Mouse (Mus musculus) midbrain, embryonic 11.5 days (tissue): ENCODE results near the gene B3galt4. TPM values are rescaled to one million over a fixed set of nuclear protein-coding genes. Genes with fewer than 3 reads are reported as not detected.

Source experiments
- ATAC-seq: fragments of 200-750 bp; cut with Nextera tagmentation; 2 replicates; pipeline ENCODE4 v1.8.0; 2017; ENCODE audit warnings: moderate TSS enrichment, moderate library complexity; ENCODE audit not compliant: low FRiP score
- DNase-seq: peaks from one replicate; pipeline ENCODE4 v3.0.0; 2015; ENCODE audit warnings: low spot score; ENCODE audit errors: missing footprints
- H3K27ac ChIP-seq: fragments of 300-500 bp; sonication (generic); 2 replicates; pipeline ENCODE4 v1.5.1; 2014; ENCODE audit warnings: low read depth, low read length
- H3K27me3 ChIP-seq: fragments of 300-500 bp; sonication (generic); 2 replicates; pipeline ENCODE4 v1.6.1; 2014; ENCODE audit warnings: mild to moderate bottlenecking, low read length, moderate library complexity, mixed read lengths; ENCODE audit not compliant: control insufficient read depth, insufficient read depth
- H3K36me3 ChIP-seq: fragments of 300-500 bp; sonication (generic); 2 replicates; pipeline ENCODE4 v1.6.1; 2014; ENCODE audit warnings: mild to moderate bottlenecking, low read length, moderate library complexity, mixed read lengths; ENCODE audit not compliant: control insufficient read depth, insufficient read depth
- H3K4me1 ChIP-seq: fragments of 300-500 bp; sonication (generic); 2 replicates; pipeline ENCODE4 v1.6.1; 2014; ENCODE audit warnings: low read length; ENCODE audit not compliant: control insufficient read depth, insufficient read depth
- H3K4me2 ChIP-seq: fragments of 300-500 bp; sonication (generic); 2 replicates; pipeline ENCODE4 v1.6.1; 2014; ENCODE audit warnings: mild to moderate bottlenecking, moderate library complexity
- H3K4me3 ChIP-seq: fragments of 300-500 bp; sonication (generic); 2 replicates; pipeline ENCODE4 v1.5.1; 2014; ENCODE audit warnings: low read depth, low read length
- H3K9ac ChIP-seq: fragments of 300-500 bp; sonication (generic); 2 replicates; pipeline ENCODE4 v1.6.1; 2014; ENCODE audit warnings: low read length
- H3K9me3 ChIP-seq: fragments of 300-500 bp; sonication (generic); 2 replicates; pipeline ENCODE4 v1.6.1; 2016; ENCODE audit warnings: low read length; ENCODE audit not compliant: control insufficient read depth
- WGBS: fragments of 180-500 bp; shearing (Covaris S2); extraction: QIAGEN DNeasy Blood & Tissue Kit; methylation state at CpG from one replicate; pipeline ENCODE4 v1.1.7; 2014; 5-methylcytosine and 5-hydroxymethylcytosine counted together
- polyA plus RNA-seq: library from polyadenylated mRNA; unstranded; fragments of >200 nt; fragmentation: Nextera tagmentation; extraction: Ambion mirVana; gene quantifications from 2 replicates; pipeline ENCODE4 v1.2.1, GENCODE M21; 2014

Gene B3galt4
- polyA plus RNA-seq, 1 experiment from 2014 or later: 4.2 TPM

DNA sequence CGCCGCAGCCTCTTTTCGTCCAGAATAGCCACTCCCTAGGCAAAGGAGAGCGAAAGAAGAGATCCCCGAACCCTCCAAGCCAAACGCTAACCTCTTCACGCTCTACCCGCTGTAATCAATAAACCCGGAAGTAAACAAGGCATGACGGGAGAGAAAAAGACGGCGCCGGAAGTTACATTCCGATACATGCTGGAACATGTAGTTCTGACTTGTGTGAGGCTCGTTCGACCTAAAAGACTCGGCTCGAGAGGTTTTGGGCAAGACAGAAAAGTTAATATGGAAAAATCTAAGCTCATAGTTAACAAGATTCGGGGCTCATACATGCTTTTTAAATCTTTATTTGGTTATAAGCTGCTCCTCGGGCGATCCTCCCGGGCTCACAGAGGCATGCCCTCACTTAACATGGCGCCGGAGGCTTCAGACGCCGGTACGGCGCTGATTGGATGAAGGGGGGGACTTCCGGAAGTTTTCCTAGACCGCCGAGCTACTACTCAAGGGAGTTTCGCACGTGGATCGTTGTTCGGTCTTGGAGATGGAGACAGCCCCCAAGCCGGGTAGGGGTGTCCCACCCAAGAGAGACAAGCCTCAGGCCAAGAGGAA is 11.0 kb downstream of the B3galt4 start, which contains the start of the genes Pfdn6 and Wdr46:
Gene Pfdn6 (minus strand): TSS at position 138 of the 600 bp plus-strand sequence.
Gene Wdr46 (plus strand): TSS at position 455 of the 600 bp plus-strand sequence.
- Histone ChIP-seq H3K27me3 (no peaks in the 10 kb centered on the region), H3K36me3 (peaks cover 11% of the 10 kb centered on the region), H3K4me3 (peak within 1 kb of the TSS; percentile 73), H3K27ac (no peak within 1 kb of the TSS), H3K4me2 (peak within 1 kb of the TSS; percentile 93), H3K9ac (peak within 1 kb of the TSS; percentile 69), H3K9me3 (no peaks in the 10 kb centered on the region), H3K4me1 (peaks cover 17% of the 10 kb centered on the region)
- ATAC-seq: peak; percentile 92
- peak; percentile 99 for DNase-seq
- WGBS: under 1% methylated on average over 36 of the region's 36 CpGs

DNA sequence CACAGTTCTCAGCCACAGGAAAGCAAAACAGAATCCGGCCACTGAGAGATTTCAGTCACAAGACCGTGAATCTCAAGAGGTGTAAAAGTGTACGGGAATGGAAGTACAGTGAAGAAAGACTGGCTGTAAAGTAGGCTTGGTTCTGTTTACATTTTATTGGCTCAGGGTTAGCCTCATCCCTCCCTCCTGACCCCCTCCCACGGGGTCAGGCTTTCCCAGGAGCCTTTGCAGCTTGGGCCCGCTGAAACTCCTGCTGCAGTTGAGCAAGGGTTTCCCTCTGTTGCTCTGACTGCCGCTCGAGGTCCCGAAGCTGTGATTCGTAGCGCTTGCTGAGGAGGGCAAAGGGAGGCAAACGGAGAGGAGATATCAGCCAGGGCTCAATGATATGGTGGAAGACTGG is 12.5 kb downstream of the B3galt4 start:
- peaks cover 17% of the 10 kb centered on the region for H3K4me1 ChIP-seq
- no peak overlapping the region for H3K9ac ChIP-seq
- peak overlapping the region; percentile 93; the same call in 1 of the 2 replicates for H3K4me2 ChIP-seq
- H3K36me3 ChIP-seq: peaks cover 11% of the 10 kb centered on the region
- no peak overlapping the region for H3K4me3 ChIP-seq
- ATAC-seq (no peak), DNase-seq (no peak)
- H3K9me3 ChIP-seq: no peaks in the 10 kb centered on the region
- no peaks in the 10 kb centered on the region for H3K27me3 ChIP-seq
- 85% methylated on average over 11 of the region's 11 CpGs for WGBS
- no peak overlapping the region for H3K27ac ChIP-seq

DNA sequence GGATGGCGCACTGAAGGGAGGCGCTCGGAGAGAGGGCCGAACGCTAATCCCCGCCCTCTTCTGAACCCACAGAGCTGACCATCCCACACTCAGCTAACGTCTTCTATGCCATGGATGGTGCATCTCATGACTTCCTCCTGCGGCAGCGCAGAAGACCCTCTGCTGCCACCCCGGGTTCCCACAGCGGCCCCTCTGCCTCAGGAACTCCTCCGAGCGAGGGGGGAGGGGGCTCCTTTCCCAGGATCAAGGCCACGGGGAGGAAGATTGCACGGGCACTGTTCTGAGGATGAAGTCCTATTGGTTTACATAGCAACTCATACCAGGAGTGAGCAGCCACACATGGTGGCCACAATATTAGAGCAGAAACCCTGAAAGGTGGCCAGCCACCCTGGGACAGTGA is 14.3 kb downstream of the B3galt4 start:
- no peak overlapping the region for H3K4me3 ChIP-seq
- ATAC-seq (no peak), DNase-seq (no peak)
- H3K36me3 ChIP-seq: peaks cover 11% of the 10 kb centered on the region
- H3K4me1 ChIP-seq: peaks cover 17% of the 10 kb centered on the region
- H3K27me3 ChIP-seq: no peaks in the 10 kb centered on the region
- H3K9ac ChIP-seq: no peak overlapping the region
- WGBS: 86% methylated on average over 15 of the region's 15 CpGs
- H3K9me3 ChIP-seq: no peaks in the 10 kb centered on the region
- no peak overlapping the region for H3K4me2 ChIP-seq
- H3K27ac ChIP-seq: no peak overlapping the region

DNA sequence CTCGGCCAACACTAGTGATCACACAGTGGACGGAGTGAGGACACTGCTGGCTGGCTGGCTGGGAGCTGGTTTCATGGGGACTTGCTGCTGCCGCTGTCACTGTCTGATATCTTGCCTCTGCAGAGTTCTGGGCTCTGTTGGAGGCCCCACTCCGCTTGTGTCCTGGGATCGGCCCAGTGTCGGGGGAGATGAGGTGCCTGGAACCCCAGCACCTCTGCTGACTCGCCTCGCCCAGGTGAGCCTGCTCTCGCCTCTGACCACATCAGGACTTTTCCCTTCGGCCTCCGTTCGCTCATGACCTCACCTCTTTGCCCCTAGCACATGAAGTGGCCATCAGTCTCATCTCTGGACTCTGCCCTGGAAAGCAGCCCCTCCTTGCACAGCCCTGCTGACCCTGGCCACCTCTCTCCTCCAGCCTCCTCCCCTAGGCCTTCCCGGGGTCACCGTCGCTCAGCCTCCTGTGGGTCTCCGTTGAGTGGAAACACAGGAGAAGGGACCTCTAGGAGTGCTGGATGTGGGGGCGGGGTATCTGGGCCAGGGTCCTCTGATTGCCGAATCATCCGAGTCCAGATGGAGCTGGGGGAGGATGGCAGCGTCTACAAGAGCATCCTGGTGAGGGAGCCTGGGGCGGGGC is 15.7 kb downstream of the B3galt4 start:
- Histone ChIP-seq H3K9ac (no peak overlapping the region), H3K36me3 (peaks cover 11% of the 10 kb centered on the region), H3K4me2 (no peak overlapping the region), H3K4me3 (no peak overlapping the region), H3K9me3 (no peaks in the 10 kb centered on the region), H3K27me3 (no peaks in the 10 kb centered on the region), H3K27ac (no peak overlapping the region), H3K4me1 (peaks cover 18% of the 10 kb centered on the region)
- DNase-seq: no peak
- 89% methylated on average over 21 of the region's 21 CpGs for WGBS
- no peak for ATAC-seq

DNA sequence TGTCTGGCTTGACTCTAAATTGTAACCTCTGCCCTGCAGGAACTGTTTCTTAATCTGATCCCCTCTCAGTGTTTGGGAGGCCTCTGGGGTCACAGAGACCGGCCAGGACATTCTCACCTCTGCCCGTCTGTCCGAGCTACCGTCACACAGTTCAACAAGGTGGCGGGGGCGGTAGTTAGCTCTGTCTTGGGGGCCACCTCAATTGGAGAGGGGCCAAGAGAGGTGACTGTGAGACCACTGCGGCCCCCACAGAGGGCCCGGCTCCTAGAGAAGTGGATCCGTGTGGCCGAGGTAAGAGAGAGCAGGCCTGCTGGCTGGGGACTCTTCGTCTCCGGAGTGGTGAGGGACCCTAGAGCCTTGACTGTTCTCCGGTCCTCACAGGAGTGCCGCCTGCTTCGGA is 18.3 kb downstream of the B3galt4 start:
- Histone ChIP-seq H3K36me3 (peaks cover 8% of the 10 kb centered on the region), H3K27ac (no peak overlapping the region), H3K4me3 (no peak overlapping the region), H3K27me3 (no peaks in the 10 kb centered on the region), H3K9ac (no peak overlapping the region), H3K4me1 (peaks cover 15% of the 10 kb centered on the region), H3K4me2 (no peak overlapping the region), H3K9me3 (no peaks in the 10 kb centered on the region)
- 90% methylated on average over 15 of the region's 15 CpGs for WGBS
- no peak for ATAC-seq
- DNase-seq: no peak

DNA sequence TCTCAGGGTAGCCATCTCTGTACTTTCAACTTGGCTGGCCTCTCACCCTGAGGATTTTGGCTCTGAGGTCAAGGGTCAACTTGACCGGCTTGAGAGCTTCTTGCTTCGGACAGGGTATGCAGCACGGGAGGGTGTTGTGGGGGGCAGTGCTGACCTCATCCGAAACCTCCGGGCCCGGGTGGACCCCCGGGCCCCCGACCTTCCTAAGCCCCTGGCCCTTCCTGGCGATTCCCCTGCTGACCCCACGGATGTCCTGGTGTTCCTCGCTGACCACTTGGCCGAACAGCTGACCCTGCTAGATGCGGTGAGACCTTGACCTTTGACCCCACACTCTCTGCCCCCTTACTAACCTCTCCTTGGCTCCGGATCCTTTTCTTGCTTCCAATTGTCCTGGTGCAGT is 18.8 kb downstream of the B3galt4 start:
- no peak overlapping the region for H3K4me3 ChIP-seq

DNA sequence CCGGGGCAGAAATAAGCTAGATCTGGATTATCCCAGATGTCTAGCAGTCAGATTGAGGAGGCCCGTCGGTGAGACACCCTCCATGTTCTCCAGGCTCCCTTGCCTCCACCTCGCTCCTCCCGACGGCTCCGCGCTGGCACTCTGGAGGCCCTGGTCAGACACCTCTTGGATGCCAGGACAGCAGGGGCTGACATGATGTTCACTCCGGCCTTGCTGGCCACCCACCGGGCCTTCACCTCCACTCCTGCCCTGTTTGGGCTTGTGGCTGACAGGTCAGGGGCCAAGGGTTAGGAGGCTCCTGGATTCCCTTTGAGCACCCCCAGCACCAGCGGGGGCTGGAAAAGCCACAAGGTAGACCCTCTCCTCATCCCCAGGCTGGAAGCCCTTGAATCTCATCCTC is 19.3 kb downstream of the B3galt4 start:
- Histone ChIP-seq H3K9me3 (no peaks in the 10 kb centered on the region), H3K4me3 (no peak overlapping the region), H3K27ac (no peak overlapping the region), H3K36me3 (peaks cover under 1% of the 10 kb centered on the region), H3K9ac (no peak overlapping the region), H3K27me3 (no peaks in the 10 kb centered on the region), H3K4me2 (no peak overlapping the region), H3K4me1 (peaks cover 15% of the 10 kb centered on the region)
- 92% methylated on average over 11 of the region's 11 CpGs for WGBS
- no peak for DNase-seq
- ATAC-seq: no peak

More for the DNA sequence above, 18.8 kb downstream of the B3galt4 start:
- ATAC-seq (no peak), DNase-seq (no peak)
- Histone ChIP-seq H3K27me3 (no peaks in the 10 kb centered on the region), H3K4me2 (no peak overlapping the region), H3K27ac (no peak overlapping the region), H3K4me1 (peaks cover 15% of the 10 kb centered on the region), H3K36me3 (peaks cover 5% of the 10 kb centered on the region), H3K9me3 (no peaks in the 10 kb centered on the region), H3K9ac (no peak overlapping the region)
- 89% methylated on average over 14 of the region's 14 CpGs for WGBS

DNA sequence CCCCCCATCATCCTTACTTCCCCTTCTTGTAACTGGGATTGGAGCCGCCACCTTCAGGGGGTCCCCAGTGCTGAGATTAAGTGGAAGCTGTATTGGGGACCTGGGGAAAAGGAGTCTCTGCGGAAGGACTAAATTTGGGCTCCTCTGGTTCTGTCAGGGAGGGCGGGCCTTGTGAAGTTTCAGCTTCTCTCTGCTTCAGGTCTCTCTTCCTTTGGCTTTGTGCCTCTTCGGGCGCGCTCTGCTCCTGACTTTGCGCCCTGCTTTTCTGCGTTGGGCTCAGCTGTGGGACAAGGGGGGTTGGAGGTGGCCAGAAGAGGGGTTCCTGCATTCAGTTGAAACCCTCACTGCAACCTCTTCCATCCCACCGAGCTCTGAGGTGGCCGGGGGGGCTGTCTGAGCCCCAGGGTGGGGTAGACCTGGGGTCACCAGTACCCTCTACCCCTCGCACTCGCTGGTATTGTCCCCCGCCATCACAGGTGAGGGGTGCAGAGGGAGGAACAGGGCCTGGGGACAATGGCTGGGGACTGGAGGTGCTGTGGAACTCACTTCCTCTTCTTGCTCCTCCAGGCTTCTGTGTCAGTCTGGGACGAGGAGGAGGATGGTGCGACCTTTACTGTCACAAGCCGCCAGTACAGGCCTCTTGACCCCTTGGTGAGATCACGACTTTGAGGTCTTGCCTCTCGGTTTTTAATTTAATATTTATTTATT is 20.0 kb downstream of the B3galt4 start:
- no peak for ATAC-seq
- Histone ChIP-seq H3K36me3 (no peaks in the 10 kb centered on the region), H3K4me3 (peak overlapping the region; percentile 87), H3K9ac (peak overlapping the region; percentile 88), H3K27ac (no peak overlapping the region), H3K4me1 (peaks cover 15% of the 10 kb centered on the region), H3K27me3 (no peaks in the 10 kb centered on the region), H3K4me2 (peak overlapping the region; percentile 89), H3K9me3 (no peaks in the 10 kb centered on the region)
- no peak for DNase-seq
- 35% methylated on average over 18 of the region's 18 CpGs for WGBS
